Mouse (Mus musculus): ENCODE measurements around the gene Jak3.

GRCm38 (mm10) chr8:71718252-71718651 lies 42.2 kb downstream of the Jak3 start:
- TF ChIP-seq POLR2A (IDR thresholded peaks at IDR 0.05; ENCODE audit: low read depth, low read length) (no peak), CTCF (IDR thresholded peaks at IDR 0.05; ENCODE audit: extremely low read depth, insufficient read depth, insufficient read length, insufficient replicate concordance) (no peak)

Measured in spleen, adult 2 months (tissue).